Mouse (Mus musculus): ENCODE measurements around the gene Lama2.

- no peak for TF ChIP-seq POLR2A (IDR thresholded peaks at IDR 0.05; ENCODE audit: insufficient read depth, low read length)
- TF ChIP-seq CTCF (IDR thresholded peaks at IDR 0.05; ENCODE audit: low read depth, low read length), result no peak
- no peak for TF ChIP-seq EP300 (IDR thresholded peaks at IDR 0.05; ENCODE audit: insufficient read depth, low read depth, low read length)
Measured at GRCm38 (mm10) chr10:27150220-27150619, 469.3 kb downstream of the Lama2 start.

All from ES-Bruce4 (cell line).